Mouse (Mus musculus): ENCODE data around the gene Stat6. TPM values are rescaled to one million over a fixed set of nuclear protein-coding genes. Genes with fewer than 3 reads are reported as not detected.

Gene Stat6
- polyA plus RNA-seq, 1 experiment = 70.2 TPM

DNA sequence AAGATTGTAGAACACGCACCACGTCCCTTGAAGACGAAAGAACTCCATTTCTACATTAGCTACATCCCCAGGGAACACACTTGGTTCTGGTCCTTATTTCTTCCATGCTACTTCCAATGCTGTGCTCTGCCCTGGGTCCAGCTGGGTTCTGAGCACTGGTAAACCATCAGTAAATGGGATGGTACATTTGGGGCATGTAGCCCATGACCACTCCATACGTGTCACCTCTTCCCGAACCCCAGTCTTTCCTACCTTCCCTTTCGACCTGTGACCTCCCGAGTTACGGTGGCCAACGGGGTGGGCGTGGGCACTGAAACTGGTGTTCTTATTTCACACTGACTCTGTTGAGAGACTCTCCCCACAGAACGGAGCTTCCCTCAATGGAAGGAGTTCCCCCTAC is 43.5 kb upstream of the Stat6 start:
- TF ChIP-seq POLR2A (IDR thresholded peaks at IDR 0.05; ENCODE audit: low read depth, low read length) = no peak
- no peak for TF ChIP-seq CTCF (conservative IDR thresholded peaks at IDR 0.05; ENCODE audit: insufficient read depth, insufficient read length, low read depth, low read length)
- Histone ChIP-seq H3K4me1 (ENCODE audit: control insufficient read depth, insufficient read depth, low read length) (no peaks in the 10 kb centered on the region; the same call in 1 of the 2 replicates), H3K4me3 (ENCODE audit: insufficient read depth, low read depth, low read length) (no peak overlapping the region), H3K36me3 (ENCODE audit: control insufficient read depth, insufficient read depth, low read length) (no peaks in the 10 kb centered on the region), H3K27ac (ENCODE audit: insufficient read depth, low read depth, low read length) (no peak overlapping the region), H3K27me3 (replicated peaks; ENCODE audit: control insufficient read depth, insufficient read depth, low read length) (no peaks in the 10 kb centered on the region)
- 81% methylated on average over 11 of the region's 11 CpGs for WGBS
- no peak for DNase-seq

DNA sequence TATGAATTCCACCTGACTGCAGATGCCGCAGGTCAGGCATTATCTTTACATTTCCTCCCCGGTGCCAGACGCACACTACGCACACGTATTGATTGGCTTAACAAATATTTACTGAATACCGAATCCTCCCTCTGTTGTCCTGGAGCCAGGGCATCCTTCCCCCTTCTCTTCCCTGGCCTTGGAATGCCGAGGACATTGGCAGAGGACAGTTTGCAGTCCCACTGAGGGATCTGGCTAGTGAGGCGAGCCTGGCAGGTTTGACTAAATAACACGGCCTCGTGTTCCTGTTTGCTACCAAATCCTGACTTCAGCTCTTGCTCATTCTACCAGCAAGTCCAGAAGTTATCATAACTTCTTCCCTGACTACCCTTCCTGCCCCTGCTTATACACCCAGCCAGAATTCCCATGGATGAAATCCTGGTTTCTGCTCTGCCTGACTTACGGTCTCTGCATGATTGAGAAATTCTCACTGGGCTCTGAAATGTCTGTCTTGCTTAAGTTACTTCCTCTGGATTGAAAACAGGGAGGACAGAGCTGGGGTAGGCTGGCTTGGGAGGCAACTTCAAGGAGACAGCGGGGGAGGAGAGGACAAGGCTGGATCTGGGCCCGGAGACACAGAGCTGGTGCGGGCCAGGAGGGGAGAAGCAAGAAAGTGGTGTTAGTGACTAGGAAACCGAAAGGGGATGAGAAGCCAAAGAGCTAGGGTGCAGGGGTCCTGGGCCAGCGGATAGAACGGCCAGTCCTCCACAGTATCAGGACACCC is 42.8 kb upstream of the Stat6 start:
- peak; percentile 59 for DNase-seq
- H3K27ac ChIP-seq (ENCODE audit: insufficient read depth, low read depth, low read length) = peak overlapping the region; percentile 32; the same call in 1 of the 2 replicates
- no peaks in the 10 kb centered on the region for H3K27me3 ChIP-seq (replicated peaks; ENCODE audit: control insufficient read depth, insufficient read depth, low read length)
- WGBS = 56% methylated on average over 17 of the region's 17 CpGs
- TF ChIP-seq POLR2A (IDR thresholded peaks at IDR 0.05; ENCODE audit: low read depth, low read length) (no peak), CTCF (conservative IDR thresholded peaks at IDR 0.05; ENCODE audit: insufficient read depth, insufficient read length, low read depth, low read length) (no peak)
- no peaks in the 10 kb centered on the region for H3K36me3 ChIP-seq (ENCODE audit: control insufficient read depth, insufficient read depth, low read length)
- no peak overlapping the region for H3K4me3 ChIP-seq (ENCODE audit: insufficient read depth, low read depth, low read length)
- H3K4me1 ChIP-seq (ENCODE audit: control insufficient read depth, insufficient read depth, low read length) = peaks cover 3% of the 10 kb centered on the region; the same call in 1 of the 2 replicates

DNA sequence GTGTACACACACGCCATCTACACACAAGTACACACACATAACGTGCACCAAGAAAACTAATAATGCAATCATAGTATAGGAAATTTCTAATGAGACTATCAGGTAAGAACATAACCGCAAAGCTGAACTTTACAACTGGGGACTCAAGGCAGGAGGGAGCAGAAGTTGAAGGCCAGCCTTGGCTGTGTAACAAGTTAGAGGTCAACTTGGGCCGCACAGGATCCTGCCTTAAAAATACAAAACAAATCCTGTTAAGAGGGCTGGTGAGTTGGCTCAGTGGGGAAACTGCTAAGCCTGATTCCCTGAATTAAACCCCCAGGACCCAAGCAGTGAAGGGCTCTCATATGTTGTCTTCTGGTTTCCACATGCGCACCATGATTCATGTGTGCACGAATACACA is 40.6 kb upstream of the Stat6 start:
- no peaks in the 10 kb centered on the region for H3K36me3 ChIP-seq (ENCODE audit: control insufficient read depth, insufficient read depth, low read length)
- no peak overlapping the region for H3K27ac ChIP-seq (ENCODE audit: insufficient read depth, low read depth, low read length)
- WGBS = 92% methylated on average over 6 of the region's 6 CpGs
- no peaks in the 10 kb centered on the region for H3K27me3 ChIP-seq (replicated peaks; ENCODE audit: control insufficient read depth, insufficient read depth, low read length)
- H3K4me3 ChIP-seq (ENCODE audit: insufficient read depth, low read depth, low read length) = no peak overlapping the region
- TF ChIP-seq CTCF (conservative IDR thresholded peaks at IDR 0.05; ENCODE audit: insufficient read depth, insufficient read length, low read depth, low read length) (no peak), POLR2A (IDR thresholded peaks at IDR 0.05; ENCODE audit: low read depth, low read length) (no peak)
- DNase-seq = no peak
- peaks cover 3% of the 10 kb centered on the region; the same call in 1 of the 2 replicates for H3K4me1 ChIP-seq (ENCODE audit: control insufficient read depth, insufficient read depth, low read length)

DNA sequence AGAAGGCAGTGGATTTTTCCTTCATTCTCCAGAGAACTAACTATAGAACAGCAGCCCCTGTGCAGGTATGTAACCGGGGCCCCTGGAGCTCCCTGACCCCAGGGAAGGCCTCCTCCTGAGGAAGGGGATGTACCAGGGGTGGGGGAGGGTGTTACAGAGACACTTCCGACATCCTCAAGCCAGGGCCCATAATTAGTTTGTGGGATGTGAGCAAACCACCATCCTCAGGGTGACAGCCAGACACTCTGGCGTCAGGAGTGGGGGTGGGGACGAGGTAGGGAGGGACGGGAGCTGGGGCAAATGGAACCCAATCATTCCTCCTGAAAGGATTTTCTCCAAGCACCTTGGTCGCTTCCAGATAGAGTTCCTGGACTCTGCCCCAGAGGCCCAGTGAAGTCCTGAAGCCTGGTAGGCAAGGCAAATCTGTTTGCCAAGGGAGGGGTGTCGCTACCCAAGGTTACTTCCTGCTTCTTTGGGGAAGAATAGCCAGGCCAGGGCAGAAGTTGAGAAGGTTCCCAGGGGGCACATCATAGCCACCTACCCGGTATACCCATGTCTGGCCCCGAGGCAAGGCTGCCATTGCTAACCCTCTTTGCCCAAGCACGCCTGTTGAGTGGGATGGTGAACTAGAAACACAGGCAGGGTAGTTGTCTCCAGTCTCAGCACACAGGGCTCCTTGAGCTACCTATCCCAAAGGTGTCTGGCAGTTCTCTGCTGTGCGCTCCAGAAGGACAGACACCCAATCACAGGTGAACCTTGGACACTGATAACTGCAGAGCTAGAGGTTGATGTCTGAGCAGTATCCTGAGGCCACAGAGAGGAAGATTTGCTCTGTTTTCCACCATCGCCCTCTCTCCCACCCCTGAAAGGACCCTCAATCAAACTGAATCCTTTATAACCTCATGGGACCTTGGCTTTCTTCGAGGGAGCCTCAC is 39.1 kb upstream of the Stat6 start:
- H3K4me3 ChIP-seq (ENCODE audit: insufficient read depth, low read depth, low read length) = no peak overlapping the region
- no peak for DNase-seq
- H3K27me3 ChIP-seq (replicated peaks; ENCODE audit: control insufficient read depth, insufficient read depth, low read length) = no peaks in the 10 kb centered on the region
- 0 out of 2 replicates have a peak overlapping the region, but pooled peaks have one; percentile 21 for H3K27ac ChIP-seq (ENCODE audit: insufficient read depth, low read depth, low read length)
- TF ChIP-seq POLR2A (IDR thresholded peaks at IDR 0.05; ENCODE audit: low read depth, low read length) (no peak), CTCF (conservative IDR thresholded peaks at IDR 0.05; ENCODE audit: insufficient read depth, insufficient read length, low read depth, low read length) (no peak)
- H3K4me1 ChIP-seq (ENCODE audit: control insufficient read depth, insufficient read depth, low read length) = peaks cover 3% of the 10 kb centered on the region; the same call in 1 of the 2 replicates
- WGBS = 64% methylated on average over 13 of the region's 13 CpGs
- H3K36me3 ChIP-seq (ENCODE audit: control insufficient read depth, insufficient read depth, low read length) = no peaks in the 10 kb centered on the region

DNA sequence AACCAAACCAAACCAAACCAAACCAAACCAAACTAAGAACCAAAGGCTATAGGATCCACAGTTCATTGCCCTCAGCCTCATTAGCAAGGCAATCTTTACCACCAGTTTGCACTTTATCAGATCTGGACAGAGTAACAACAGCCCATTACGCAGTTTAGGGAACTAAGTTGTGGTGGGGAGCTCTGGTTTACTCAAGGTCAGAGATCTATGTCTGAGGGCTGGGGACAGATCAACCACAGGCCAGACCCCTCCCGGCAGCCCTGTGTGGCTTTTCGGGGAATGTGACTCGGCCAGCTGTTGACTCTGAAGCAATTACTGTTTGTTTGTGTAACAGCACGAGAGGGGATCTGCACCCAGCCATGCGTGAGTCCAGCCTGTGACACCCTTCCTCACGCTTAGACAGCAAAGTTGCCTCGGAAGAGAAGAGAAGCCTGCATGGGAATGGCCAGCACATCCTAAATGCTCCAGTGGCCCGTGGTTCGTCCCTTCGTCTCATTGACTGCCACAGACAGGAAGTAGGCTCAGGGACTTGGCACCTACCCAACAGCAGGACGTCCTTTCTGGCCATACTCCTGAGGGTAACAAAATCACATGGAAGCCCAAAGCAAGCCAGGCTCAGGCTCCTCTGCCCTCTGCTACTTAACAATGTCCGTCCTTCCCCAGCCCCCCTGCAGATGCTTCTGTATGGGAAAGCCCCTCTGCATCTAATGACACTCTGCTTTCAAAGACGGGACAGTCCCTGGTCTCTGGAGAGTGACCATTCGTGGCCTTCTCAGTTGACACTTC is 38.1 kb upstream of the Stat6 start:
- peaks cover 3% of the 10 kb centered on the region; the same call in 1 of the 2 replicates for H3K4me1 ChIP-seq (ENCODE audit: control insufficient read depth, insufficient read depth, low read length)
- H3K27ac ChIP-seq (ENCODE audit: insufficient read depth, low read depth, low read length) = no peak overlapping the region
- no peaks in the 10 kb centered on the region for H3K27me3 ChIP-seq (replicated peaks; ENCODE audit: control insufficient read depth, insufficient read depth, low read length)
- no peak overlapping the region for H3K4me3 ChIP-seq (ENCODE audit: insufficient read depth, low read depth, low read length)
- peak; percentile 84 for DNase-seq
- WGBS = 27% methylated on average over 15 of the region's 15 CpGs
- no peak for TF ChIP-seq POLR2A (IDR thresholded peaks at IDR 0.05; ENCODE audit: low read depth, low read length)
- no peak for TF ChIP-seq CTCF (conservative IDR thresholded peaks at IDR 0.05; ENCODE audit: insufficient read depth, insufficient read length, low read depth, low read length)
- no peaks in the 10 kb centered on the region for H3K36me3 ChIP-seq (ENCODE audit: control insufficient read depth, insufficient read depth, low read length)

DNA sequence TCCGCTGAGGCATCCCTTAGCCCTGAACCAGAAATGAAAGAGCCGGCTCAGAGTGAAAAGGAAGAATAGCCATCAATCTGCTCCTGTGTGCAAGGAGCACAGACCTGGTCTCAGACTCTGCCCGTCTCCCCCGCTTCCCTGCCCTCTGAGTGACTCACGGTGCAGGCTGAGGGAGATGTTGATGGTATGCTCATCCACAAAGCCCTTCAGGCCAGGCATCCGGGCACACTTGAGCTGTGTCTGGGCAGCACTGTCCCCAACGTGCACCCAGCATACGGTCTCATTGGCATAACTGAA is 37.6 kb upstream of the Stat6 start:
- WGBS = 65% methylated on average over 8 of the region's 8 CpGs
- TF ChIP-seq CTCF (conservative IDR thresholded peaks at IDR 0.05; ENCODE audit: insufficient read depth, insufficient read length, low read depth, low read length) (no peak), POLR2A (IDR thresholded peaks at IDR 0.05; ENCODE audit: low read depth, low read length) (no peak)
- Histone ChIP-seq H3K27ac (ENCODE audit: insufficient read depth, low read depth, low read length) (no peak overlapping the region), H3K27me3 (replicated peaks; ENCODE audit: control insufficient read depth, insufficient read depth, low read length) (no peaks in the 10 kb centered on the region), H3K4me1 (ENCODE audit: control insufficient read depth, insufficient read depth, low read length) (0 out of 2 replicates have a peak, but pooled peaks cover 3% of the 10 kb centered on the region), H3K36me3 (ENCODE audit: control insufficient read depth, insufficient read depth, low read length) (no peaks in the 10 kb centered on the region), H3K4me3 (ENCODE audit: insufficient read depth, low read depth, low read length) (no peak overlapping the region)
- no peak for DNase-seq

Data from kidney, adult 2 months (tissue).